Mouse (Mus musculus) heart, adult 2 months (tissue): Measurements from ENCODE around the gene Hspa8.

ENCODE experiments used
- EP300 ChIP-seq: fragments of 200-500 bp; IDR thresholded peaks from 2 replicates; pipeline ENCODE4 v1.6.1; 2011; ENCODE audit warnings: low read depth, low read length, control low read depth; ENCODE audit not compliant: insufficient read depth
- POLR2A ChIP-seq: fragments of 200-500 bp; IDR thresholded peaks from 2 replicates; pipeline ENCODE4 v1.6.1; 2011; ENCODE audit warnings: mild to moderate bottlenecking, low read depth, low read length, control low read depth; ENCODE audit not compliant: insufficient read depth

- TF ChIP-seq EP300 (no peak), POLR2A (no peak)
Measured at GRCm38 (mm10) chr9:40791864-40792633, 8.7 kb upstream of the Hspa8 start.
